Mouse (Mus musculus): Measurements from ENCODE around the gene Trcg1.

Gene Trcg1

DNA sequence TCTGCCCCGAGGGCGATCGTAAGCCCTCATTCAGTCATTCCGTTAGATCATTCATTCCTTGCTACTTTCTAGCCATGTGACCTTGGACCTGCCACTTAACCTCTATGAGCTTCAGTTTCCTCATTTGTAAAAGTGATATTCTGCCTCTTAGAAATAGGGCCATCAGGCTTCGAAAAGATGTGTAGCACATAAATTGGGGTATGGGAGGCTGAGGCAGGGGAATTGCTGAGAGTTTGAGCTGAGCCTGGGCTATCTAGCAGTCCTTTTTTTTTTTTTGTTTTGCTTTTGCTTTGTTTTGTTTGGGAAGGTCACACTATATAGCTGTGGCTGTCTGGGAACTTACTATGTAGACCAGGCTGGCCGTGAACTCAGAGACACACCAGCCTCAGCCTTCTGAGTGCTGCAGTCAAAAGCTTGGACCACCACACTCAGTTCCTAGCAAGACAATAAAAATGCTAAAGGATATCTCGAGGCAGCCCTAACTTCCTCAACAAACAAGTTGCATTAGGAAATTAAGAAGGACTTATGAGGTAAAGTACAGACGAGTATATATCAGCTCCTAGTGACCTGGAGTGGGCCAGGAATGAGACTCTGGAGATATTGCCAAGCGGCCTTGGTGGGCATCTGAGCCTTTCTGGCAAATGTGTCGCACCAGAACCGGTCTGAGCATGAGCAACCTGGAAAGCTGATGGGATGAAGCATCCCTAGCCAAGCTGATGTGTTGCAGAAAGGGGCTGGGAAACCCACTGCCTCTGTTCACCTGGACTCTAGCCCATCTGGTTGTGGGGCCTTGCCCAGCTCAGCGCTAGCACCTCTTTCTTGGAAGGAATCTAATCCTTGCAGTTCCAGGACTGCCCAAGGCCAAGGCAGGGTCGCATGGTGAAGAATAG is 26.7 kb downstream of the Trcg1 start:
- no peak for DNase-seq

DNA sequence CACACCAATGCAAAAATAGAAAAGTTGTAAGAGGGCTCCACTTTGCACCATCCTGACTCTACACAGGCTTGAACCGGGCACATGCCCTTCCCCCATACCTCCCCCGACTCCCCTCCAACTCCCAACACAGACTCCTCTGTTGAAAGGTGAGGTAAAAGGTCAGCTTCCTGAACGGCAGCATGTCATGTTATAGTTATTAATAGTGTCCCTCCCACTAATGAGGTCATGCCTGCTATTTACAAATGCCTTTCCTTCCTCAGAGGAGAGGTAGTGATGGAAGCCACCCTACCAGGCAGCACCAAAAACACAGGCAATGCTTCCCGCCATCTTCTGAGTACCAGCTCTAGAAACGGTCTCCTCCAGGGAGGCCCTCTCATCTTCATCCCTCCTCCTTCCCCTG is 28.8 kb downstream of the Trcg1 start:
- no peak for DNase-seq

DNA sequence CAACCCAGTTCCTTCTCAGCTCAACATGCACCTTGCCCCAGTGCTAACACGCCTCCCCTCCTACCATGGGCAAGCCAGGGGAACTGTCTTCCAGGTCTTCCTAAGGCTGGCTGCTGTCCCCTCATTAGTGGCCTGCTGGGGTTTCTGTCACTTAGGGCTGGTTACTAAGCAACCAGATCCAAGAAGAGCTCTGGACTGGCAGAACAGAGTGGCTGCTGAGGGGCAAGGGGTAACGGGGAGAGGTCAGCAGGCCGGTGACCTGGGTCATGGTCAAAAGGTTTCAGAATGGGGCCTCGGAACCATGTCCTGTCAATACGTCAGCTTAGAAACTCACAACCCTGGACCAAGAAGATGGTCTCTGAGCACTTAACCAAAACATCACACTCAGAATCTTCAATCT is 31.1 kb downstream of the Trcg1 start:
- DNase-seq = no peak

DNA sequence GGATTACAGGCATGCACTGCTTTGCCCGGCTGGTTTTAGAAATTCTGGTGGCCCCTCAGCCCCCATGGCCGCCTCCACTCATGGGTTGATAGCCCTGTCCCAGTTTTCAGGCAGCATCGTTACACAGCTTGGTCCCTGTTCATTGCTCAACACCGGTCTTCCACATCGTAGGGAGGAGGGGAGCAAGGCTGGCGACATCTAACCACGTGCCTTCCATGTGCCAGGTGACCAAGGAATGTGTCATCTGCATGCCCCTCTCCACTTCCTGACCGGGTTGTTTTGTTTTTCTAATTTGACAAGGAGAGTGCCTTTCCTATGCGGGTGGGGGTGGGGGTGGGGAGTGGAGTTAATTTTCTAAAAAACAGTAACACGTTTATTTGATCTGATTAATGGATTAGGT is 31.7 kb downstream of the Trcg1 start:
- DNase-seq = peak in 1 of 2 experiments; percentile 33

DNA sequence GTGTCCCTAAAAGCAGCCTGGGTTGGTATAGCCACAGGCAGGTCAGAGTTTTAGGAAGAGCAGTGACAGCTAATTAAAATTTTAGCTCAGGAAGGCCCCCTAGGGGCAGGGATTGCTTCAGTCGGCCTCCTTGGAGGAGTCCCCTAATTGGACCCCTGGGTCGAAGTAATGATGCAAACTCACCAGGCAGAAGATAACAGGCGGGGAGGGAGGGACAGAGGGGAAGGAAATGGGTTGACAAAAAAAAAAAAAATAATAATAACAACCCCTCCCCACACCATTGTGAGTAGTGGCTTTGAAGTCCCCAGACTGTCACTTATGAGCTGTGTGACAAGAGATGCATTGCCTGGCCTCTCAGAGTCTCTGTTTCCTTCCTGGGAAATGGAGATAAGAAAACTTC is 32.2 kb downstream of the Trcg1 start:
- peak; percentile 72 for DNase-seq

DNA sequence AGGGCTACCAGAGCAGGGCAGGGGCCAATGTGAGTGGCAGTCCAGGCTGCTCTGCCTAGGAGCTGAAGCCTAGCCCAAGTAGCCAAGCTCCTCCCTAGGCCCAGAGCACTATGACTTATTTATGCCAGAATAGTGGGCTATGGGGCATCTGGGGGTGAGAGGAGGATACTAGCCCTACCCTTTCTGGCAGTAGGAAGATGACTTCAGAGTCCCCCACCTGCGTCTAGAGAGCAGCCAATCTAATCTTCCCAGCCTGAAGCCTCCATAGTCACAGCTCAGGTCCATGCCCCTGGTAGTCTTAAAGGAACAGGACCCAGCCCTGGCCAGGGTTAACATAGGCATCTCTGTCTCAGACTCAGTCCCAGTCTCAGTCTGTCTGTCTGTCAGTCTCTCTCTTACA is 33.0 kb downstream of the Trcg1 start:
- peak in 1 of 2 experiments; percentile 7 for DNase-seq

DNA sequence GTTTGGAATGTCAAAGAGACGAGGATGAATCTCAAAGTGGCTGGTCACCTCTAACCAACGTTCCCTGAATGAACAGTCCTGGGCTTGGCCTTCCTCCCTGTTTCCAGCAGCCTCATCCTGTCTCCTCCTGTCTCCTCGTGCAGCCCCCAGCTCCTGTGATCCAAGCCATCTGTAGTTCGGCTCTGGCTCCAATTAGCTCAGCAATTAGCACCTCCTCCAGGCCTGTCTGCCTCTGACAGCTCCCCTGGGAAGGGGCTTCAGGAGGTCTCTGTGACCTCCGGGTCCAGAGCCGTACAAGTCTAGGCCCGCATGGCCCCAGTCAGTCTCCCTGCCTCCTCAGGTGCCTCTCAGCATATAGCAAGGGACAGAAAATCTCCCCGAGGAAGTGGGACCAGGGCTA is 34.0 kb downstream of the Trcg1 start:
- DNase-seq = peak in 1 of 2 experiments; percentile 21

DNA sequence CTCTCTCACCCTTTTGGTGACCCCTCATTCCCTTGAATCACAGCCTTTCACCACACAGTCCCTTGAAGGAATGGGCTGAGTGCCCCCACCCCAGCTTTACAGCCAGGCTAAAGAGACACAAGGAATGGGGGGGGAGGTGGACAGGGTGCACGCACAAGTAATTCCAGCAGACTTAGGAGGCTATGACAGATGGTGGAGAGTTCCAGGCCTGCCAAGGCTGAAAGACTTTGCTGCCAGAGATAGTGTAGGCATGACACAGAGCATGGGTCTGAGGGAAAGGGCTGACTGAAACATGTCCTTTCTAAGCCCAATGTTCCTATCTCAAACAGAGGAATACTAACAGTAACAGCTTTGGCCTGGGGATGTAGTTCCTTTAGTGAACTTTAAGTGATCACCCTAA is 34.7 kb downstream of the Trcg1 start:
- peak in 1 of 2 experiments; percentile 5 for DNase-seq

DNA sequence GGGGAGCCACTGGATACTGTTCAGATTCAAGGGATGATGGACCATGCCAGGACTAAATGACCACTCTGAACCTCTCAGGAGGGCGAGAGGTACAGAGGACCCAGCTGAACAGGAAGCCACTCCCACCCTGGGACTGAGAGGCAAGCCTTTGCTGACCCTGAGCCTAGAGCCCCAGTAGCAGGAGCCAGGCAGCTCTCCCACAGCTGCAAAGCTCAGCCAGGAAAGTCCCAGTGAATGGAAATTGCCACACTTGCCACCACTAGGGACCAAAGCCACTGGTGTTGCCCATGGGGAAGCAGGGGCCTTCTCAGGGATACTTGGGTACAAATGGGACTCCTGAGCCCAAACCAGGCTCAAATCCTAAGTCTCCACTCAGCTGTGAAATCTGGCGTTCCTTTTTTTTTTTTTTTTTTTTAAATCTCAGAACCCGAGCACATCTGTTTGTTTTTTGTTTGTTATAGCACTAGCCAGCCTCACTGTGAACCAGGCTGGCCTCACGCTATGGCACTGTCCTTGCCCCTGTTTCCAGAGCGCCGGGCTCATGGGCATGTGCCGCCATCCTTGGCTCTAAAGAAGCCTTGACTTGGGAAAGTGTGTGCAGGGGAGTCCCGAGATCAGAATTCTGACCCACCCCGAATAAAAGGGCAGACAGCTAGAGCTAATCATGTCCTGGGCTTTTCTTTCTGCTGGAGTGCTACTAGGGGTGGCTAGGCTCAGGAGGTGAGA is 35.6 kb downstream of the Trcg1 start:
- DNase-seq = peak in 1 of 2 experiments; percentile 21

DNA sequence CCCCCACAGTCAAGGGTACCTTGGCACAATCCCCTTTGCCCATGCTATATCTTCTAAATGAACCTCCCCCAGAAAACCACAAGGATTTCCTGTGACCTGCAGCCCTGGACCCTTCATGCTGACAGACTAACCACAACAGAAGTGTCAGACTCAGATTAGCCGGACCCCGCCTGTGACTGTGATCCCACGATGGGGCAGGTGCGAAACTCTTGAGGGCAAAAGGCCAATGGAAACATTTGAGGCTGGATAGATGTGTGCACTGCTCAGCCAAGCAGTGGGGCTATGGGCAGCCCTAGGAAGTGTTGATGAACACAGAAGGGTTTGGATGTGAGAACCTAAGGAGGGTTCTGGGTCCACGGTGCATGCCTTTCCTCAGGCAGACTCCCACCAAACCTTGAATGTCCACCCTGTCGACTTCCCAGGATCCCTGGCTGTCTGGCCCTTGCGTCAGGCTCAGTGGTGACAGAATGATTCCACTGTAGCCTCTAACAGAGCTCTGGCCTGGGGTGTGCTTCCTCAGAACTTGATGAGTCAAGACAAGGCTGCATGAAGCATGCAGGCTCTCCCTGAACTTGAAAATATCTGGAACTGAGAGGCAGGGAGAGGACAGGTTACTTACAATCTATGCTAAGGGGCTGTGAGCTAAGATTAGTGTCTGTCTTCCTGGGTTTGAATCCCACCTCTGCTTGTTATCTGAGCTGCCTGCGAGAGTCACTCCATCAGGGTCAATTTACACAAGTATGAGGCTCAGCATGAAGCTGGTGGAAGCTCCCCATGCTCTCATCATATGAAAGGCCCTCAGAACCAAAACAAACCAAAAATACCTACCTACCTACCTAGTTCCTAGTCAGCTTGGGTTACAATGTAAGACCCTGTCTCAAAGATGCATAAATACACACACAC is 36.8 kb downstream of the Trcg1 start:
- peak in 1 of 2 experiments; percentile 19 for DNase-seq

DNA sequence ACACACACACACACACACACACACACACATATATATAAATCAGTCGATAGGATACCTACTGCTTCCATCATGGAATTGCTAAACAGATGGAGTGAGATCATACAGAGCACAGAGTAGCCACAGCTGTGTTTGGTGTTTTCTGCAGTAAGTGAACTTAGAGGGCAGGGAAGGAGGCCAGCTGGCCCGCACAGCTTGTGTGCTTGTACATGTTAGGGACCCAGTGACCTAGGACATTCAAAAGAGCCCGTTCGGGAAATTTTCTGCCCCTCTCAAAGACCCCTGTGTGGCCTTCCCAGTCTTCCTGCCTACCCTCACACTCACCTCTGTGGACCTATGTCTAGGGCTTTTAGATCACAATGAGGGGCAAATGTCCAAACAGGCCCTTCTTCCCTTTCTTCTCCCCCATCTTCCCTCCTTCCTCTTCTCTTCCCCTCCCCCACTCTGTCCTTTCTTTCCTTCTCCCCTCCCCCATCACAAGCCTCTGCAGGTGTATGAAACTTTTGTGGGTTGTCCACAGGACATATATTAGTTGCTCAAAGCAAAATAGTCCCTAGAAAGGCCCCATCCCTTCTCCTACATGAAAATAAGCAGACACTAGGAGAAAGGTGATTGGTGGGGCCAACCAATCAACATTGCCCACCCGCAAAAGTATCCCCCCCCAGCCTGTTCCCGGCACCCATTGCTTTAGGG is 37.6 kb downstream of the Trcg1 start:
- DNase-seq = peak in 1 of 2 experiments; percentile 61

DNA sequence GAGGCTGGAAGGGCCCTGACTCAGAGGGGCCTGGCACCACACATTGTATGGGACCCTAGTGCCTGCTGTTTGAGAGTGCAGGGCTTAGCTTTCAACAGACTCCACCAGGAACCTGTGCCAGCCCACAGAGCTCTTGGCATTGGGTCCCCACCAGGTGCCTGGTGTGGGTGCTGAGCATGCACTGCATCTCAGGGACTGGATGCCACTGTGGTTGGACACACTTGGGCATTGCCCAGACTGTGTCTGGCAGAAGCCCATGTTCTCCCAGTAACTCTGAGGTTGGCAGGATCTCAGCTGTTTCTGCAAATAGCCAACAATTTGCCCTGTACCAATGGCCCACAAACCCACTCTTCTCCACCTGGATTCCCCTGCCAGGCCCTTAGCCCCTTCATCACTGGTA is 40.0 kb downstream of the Trcg1 start:
- no peak for DNase-seq

DNA sequence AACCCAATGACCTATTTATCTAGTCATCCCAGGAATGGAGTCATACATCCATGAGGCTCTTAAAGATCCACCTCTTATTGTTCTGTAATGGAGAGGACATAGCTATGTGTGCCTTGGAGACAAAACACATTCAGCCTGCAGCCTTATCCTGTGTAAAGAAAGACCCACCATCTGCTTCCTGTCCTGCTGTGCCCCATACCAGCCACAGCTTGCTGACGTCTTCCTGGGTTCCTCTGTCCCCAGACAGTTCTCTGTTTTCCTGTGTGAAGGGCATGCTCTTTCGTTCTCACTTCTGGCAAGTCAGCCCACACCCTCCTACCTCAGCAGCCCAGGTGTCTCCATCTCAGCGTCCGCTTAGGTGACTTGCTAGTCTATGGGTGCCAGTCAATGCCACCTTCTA is 41.9 kb downstream of the Trcg1 start:
- peak; percentile 53 to 71 for DNase-seq

DNA sequence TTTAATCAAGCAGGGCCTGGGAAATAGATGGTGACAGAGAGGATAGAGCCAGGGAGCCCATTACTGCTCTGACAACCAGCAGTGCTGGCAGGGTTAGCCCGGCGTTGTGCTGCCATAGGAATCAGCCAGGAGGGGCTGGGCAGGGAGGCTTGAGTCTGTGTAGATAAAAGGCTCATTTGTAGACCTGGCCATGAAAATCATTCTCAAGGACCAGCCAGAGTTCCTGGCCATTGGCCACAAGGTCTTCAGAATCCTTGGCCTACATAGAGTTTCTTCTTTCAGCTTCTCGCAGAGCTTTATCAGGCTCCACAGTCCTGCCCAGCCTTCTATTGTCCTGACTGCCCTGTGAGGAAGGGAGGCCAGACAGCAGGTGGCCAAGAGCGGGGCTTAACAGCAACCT is 43.1 kb downstream of the Trcg1 start:
- DNase-seq = no peak

DNA sequence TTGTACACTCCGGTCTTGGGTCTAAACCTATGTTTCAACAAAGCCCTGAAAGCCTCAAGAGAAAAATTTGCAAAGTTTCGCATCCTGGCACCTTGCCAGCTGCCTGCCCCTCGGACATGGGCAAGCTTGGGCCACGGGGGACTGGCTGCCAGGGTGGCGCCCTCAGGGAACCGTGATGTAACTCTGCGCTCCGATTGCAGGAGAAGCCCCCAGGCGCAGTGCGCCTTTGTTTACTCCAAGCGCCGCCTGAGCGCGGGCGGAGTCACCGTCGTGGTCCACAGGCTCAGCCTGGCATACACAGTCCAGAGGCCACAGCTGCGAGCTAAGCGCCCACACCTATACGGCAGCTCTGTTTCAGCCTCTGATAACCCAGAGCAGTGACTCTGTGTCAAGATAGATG is 45.2 kb downstream of the Trcg1 start:
- DNase-seq = peak; percentile 67 to 75

DNA sequence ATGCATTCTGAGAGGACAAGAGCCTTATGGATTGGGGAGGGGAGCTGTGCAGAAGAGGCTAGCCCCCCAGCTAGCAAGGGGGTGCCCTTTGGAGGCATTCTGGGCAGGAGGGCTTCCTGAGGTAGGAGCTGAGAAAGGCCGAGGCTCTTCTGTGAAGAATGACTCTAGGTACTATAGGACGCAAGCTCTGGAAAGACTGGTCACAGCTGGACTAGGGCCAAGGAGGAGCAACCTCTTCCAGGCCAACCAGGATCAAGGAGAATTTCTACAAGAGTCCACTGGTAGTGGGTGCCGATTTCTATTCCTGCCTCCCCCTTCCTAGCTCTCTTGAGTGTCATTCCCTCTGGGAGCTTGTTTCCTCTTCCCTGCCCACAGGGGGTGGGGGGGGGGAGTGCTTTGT is 46.3 kb downstream of the Trcg1 start:
- DNase-seq = no peak

DNA sequence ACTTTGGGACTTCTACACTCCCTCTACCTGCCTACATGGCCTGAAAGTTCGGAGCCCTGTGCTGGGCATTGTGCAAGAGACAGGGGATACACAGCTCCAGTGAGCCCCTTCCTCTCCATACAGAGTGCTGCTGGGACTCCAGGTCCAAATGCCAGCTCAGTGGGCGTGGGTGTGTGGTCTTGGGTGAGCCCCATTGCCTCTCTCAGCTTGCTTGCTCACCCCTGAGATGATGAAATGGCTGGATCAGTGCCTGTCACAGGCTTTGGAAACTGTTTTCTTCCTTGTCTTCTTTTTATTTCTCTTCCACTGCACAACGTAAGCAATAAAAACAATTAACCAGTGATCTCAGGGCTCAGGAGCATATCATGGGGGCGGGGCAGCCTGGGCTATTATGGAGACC is 47.0 kb downstream of the Trcg1 start:
- no peak for DNase-seq

DNA sequence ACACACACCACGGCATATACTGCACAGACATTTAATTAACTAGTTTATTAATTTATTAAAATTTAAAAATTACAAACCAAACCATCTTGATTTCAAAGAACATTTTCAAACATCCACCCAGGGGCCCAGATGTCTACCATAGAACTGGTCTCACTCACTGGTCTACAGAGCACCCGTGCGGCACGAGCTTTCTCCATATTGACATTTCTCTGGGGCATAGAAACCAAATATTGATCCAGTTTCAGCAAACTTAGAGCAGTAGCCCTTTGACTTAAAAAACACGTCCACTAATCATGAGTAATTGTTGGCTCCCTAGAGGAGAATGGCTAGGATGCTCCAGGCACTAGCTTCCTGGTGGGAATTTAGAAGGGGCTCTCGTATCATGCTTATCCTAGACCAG is 50.8 kb downstream of the Trcg1 start:
- no peak for DNase-seq

DNA sequence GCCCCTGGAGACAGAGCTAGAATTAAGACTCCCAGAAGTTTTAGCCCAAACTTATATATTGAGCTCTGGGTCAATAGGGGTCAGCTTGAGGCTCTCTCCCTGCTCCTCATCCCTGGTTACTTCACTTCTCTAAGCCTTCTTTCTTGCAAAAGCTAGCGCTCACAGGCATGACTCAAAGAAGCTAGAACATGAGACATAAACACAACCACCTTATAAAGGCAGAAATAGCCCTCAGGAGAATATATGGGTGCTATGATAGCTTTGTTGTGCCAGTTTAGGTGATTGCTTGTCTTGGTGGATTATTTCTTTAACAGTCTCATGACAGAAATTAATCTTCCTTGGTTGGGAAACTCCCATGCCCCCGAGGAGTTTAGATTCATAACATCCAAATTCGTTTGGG is 58.5 kb downstream of the Trcg1 start:
- no peak for DNase-seq

DNA sequence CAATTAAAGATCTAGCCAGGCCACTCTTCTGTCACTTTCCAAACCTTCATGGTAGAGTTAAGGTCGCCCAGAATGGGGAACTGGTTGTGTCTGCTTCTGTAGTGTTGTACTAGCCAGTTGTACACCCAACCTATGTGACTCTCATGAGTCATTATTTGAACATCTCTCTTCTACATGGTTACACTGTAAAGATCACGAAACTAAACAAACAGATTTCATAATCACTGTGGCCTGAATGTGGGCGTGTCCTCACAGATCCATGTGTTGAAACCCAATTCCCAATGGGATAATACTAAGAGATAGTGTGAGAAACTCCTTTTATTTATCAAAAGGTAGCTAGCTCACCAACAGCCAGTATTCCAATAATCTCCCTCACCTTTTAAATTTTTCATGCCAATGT is 59.3 kb downstream of the Trcg1 start:
- no peak for DNase-seq

DNA sequence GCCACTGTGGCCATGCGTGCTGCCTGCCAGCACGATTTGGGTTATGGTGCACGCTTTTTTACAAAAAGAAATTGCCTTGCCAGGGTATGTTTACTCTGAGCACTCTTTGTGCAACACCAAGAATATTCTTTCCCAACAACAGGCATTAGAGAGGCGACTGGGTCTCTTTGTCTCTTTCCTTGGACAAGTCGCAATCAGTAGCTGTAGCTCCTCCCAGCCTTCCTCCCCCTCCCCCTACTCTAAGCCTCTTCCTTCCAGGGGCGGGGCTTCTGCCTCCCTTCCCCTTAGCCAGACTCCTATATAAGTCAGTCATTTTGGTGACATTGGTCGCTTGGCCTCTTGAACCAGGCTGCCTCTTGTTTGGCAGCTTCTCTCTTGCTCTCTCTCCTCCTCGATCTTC is 59.9 kb downstream of the Trcg1 start:
- peak in 1 of 2 experiments; percentile 32 for DNase-seq

DNA sequence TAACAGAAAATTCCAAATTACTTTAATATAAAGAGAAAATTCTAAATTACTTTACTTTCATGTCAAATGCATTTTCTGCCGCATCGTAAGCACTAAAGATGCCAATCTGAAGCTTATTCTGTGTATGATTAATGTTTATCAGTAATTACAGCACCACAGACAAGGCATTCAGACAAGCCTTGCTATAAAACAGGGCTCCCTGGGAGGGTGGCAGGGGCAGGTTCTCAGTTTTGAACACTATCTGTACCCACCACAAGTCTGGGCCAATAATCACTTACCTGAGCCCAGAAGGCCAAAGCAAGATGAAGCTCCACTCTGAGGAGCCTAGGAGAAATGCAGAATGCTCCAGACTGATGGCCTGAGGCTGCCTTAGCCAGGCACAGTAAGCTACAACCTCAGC is 61.6 kb downstream of the Trcg1 start:
- no peak for DNase-seq

All from lung, postnatal 4 days (tissue).